In the genomic region with DNA sequence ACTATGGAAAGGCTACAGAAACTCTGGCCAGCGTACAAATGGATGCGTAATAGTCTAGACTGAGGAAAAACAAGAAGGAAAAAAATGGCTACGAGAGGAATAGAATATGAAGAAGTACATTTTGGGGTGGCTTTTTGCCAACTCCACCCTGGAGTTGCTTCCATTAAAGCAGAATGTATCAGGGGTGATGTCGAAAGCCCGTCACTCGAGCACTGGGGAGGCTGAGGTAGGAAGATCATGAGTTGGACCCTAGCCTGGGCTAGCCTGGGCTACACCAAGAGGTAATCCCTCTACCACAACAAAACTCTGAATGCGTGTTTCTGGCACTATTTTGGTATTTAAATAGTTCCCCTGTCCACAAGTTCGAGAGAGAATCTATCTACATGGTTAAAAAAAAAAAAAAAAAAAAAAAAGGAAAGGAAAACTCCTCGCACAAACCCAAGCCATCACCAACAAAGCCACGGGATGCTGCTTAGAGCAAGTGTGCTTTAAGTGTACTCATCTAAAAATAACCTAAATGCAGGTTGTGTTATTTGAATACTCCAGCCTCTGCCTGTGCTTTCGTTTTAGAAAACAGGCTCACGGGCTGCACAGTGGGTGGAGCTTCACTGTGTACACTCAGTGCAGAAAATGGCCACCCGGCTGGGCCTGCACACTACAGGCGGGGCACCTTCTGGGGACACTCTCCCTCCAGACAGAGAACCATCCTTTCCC, we compare ENCODE assay signal across 1 mouse cellular context.
TF ChIP-seq lines count a peak whose summit lies in the region.

No protein-coding gene starts in this region.

TF ChIP-seq in CH12.LX, 34 proteins besides CTCF, POLR2A, EP300 and RAD21 (continued from another document):
- no peak for TF ChIP-seq SMC3 (IDR thresholded peaks at IDR 0.05; ENCODE audit: low read depth, low read length)
- TF ChIP-seq CHD1 (IDR thresholded peaks at IDR 0.05; ENCODE audit: low read depth, low read length): no peak
- no peak for TF ChIP-seq GABPA (IDR thresholded peaks at IDR 0.05; ENCODE audit: insufficient replicate concordance, low read depth, low read length)
- TF ChIP-seq USF2 (conservative IDR thresholded peaks at IDR 0.05; ENCODE audit: low read depth, low read length): no peak
- TF ChIP-seq RCOR1 (conservative IDR thresholded peaks at IDR 0.05; ENCODE audit: low read depth, low read length): 0 out of 2 replicates have a peak, but pooled peaks have one; percentile 20
- 0 out of 2 replicates have a peak, but pooled peaks have one; percentile 29 for TF ChIP-seq JUND (conservative IDR thresholded peaks at IDR 0.05; ENCODE audit: low read depth, low read length)
- peak; percentile 45 for TF ChIP-seq NRF1 (IDR thresholded peaks at IDR 0.05; ENCODE audit: low read depth, low read length)
- TF ChIP-seq MAFK (IDR thresholded peaks at IDR 0.05; ENCODE audit: insufficient replicate concordance, low read length): no peak
- peak; percentile 83 for TF ChIP-seq ETS1 (conservative IDR thresholded peaks at IDR 0.05; ENCODE audit: low read depth, low read length)
- 0 out of 2 replicates have a peak, but pooled peaks have one; percentile 16 for TF ChIP-seq TBP (conservative IDR thresholded peaks at IDR 0.05; ENCODE audit: low read depth, low read length)
- no peak for TF ChIP-seq MYC (IDR thresholded peaks at IDR 0.05; ENCODE audit: low read depth, low read length)
- 0 out of 2 replicates have a peak, but pooled peaks have one; percentile 15 for TF ChIP-seq MAX (IDR thresholded peaks at IDR 0.05; ENCODE audit: low read length)
- TF ChIP-seq UBTF (IDR thresholded peaks at IDR 0.05; ENCODE audit: low read depth, low read length): no peak
